In the genomic region with DNA sequence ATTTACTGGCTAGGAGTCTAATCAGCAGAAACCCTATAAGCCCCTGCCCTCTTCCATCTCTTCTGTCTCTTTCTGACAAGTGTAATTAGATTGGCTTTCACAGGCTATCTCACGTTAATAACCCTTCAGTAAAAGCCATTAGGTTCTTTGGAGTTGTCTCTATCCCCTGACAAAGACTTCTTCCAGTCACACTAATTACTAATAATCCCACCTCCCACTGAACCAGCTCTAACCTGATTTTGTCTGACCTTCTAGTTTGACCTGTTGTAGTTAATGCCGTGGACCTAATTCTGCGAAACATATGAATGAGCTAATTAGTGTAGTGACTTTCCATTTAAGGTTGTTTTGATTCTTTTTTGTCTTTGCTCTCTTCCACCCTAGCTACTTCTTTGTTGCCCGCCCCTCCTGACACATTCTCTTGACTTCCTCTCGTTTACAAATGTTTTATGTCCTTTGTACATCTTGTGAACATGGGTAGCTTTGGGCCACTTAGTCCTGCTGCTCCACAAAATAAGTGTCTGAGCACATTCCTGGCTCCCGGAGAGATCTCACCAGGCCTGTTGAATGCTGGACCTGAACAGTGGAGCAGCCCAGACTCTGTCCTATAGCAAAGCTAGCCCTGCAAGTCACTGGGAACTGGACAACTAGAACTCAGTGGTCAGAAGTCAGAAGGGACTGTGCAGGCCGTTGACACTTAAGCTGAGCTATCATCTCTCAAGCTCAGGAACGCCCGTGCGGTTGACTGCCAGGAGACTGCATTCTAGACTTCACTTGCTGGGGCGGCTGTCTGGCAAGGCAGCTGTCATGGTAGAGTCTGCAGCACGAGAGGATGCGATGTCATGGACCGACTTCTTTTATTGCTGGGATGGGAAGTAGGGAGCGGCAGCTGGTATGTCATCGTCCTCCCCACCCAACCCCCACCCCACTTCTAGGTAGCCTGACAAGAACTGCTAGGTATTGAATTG, we compare ENCODE assay signal across 15 mouse cellular contexts. TPM values are rescaled to one million over a fixed set of nuclear protein-coding genes. Genes with fewer than 3 reads are reported as not detected.
DNase-seq lines count a peak whose midpoint lies in the region; ATAC-seq and TF ChIP-seq lines count a peak whose summit lies in the region.
"Had no signal": no experiment of that assay in that cellular context is flagged by ENCODE, and none has a peak within 500 bp of the region (broad histone marks: within the 10 kb centered on the region; RNA-seq: fewer than 3 reads in every experiment).

No protein-coding gene starts in this region.

- H3K4me3 ChIP-seq in lung, embryonic 15.5 days = no peak overlapping the region
- no peak overlapping the region for H3K4me3 ChIP-seq in embryonic facial prominence, embryonic 10.5 days
- H3K4me3 ChIP-seq in myocyte = no peak overlapping the region
- H3K4me3 ChIP-seq: embryonic facial prominence, embryonic 12.5 days; heart, embryonic 15.5 days; midbrain, embryonic 12.5 days had no signal

- DNase-seq in frontal cortex, adult 2 months (ENCODE audit: extremely low spot score in 1 of 2, low spot score in 1 of 2) = no peak
- DNase-seq in lung, adult 18-20 months = no peak
- no peak for DNase-seq in embryonic facial prominence, embryonic 10.5 days (ENCODE audit: low spot score)
- DNase-seq in ovary, postnatal 10 days (ENCODE audit: low spot score) = no peak
- no peak for DNase-seq in natural killer cell, adult 2 months (ENCODE audit: low spot score in 2 of 2)
- DNase-seq: adrenal gland, postnatal 25 days; cerebellum, adult 8-10 months; right cerebral cortex, postnatal 4 days had no signal

- no peak overlapping the region for H3K4me2 ChIP-seq in lung, embryonic 15.5 days
- H3K4me2 ChIP-seq in myocyte (ENCODE audit: low read depth) = peak overlapping the region; percentile 10
- H3K4me2 ChIP-seq: embryonic facial prominence, embryonic 12.5 days; heart, embryonic 15.5 days; midbrain, embryonic 12.5 days had no signal

- H3K27me3 ChIP-seq in lung, embryonic 15.5 days = no peaks in the 10 kb centered on the region
- peaks cover 21% of the 10 kb centered on the region for H3K27me3 ChIP-seq in embryonic facial prominence, embryonic 10.5 days (replicated peaks; ENCODE audit: low read depth, poor library complexity, severe bottlenecking)
- H3K27me3 ChIP-seq in myocyte (ENCODE audit: control insufficient read depth, insufficient read depth, insufficient read length) = no peaks in the 10 kb centered on the region
- H3K27me3 ChIP-seq: embryonic facial prominence, embryonic 12.5 days; heart, embryonic 15.5 days; midbrain, embryonic 12.5 days had no signal

- no peak overlapping the region for H3K9ac ChIP-seq in lung, embryonic 15.5 days
- H3K9ac ChIP-seq: embryonic facial prominence, embryonic 12.5 days; heart, embryonic 15.5 days; midbrain, embryonic 12.5 days had no signal

- no peak overlapping the region for H3ac ChIP-seq in myocyte (ENCODE audit: control insufficient read depth, insufficient read length)

- 0 out of 2 replicates have a peak, but pooled peaks cover 10% of the 10 kb centered on the region for H3K36me3 ChIP-seq in lung, embryonic 15.5 days
- H3K36me3 ChIP-seq in embryonic facial prominence, embryonic 10.5 days (replicated peaks) = peaks cover 26% of the 10 kb centered on the region
- peaks cover 35% of the 10 kb centered on the region for H3K36me3 ChIP-seq in myocyte (ENCODE audit: control insufficient read depth, insufficient read depth)
- H3K36me3 ChIP-seq: heart, embryonic 15.5 days; midbrain, embryonic 12.5 days had no signal

- peaks cover 33% of the 10 kb centered on the region for H3K4me1 ChIP-seq in lung, embryonic 15.5 days
- H3K4me1 ChIP-seq in embryonic facial prominence, embryonic 10.5 days = peaks cover 62% of the 10 kb centered on the region

- peak; percentile 78 for ATAC-seq in frontal cortex, adult (ENCODE audit: low TSS enrichment)
- no peak for ATAC-seq in lung, embryonic 15.5 days (ENCODE audit: borderline replicate concordance, extremely low read depth, low FRiP score, low TSS enrichment)
- ATAC-seq: lung, postnatal 0 days had no signal

- peaks cover 97% of the 10 kb centered on the region for H3K79me2 ChIP-seq in myocyte (ENCODE audit: control insufficient read depth, insufficient read depth)

- H3K27ac ChIP-seq in lung, embryonic 15.5 days = 0 out of 2 replicates have a peak overlapping the region, but pooled peaks have one; percentile 7
- H3K27ac ChIP-seq in embryonic facial prominence, embryonic 10.5 days (replicated peaks) = peak overlapping the region; percentile 72
- H3K27ac ChIP-seq: embryonic facial prominence, embryonic 12.5 days; heart, embryonic 15.5 days; midbrain, embryonic 12.5 days had no signal

- no peaks in the 10 kb centered on the region for H3K9me3 ChIP-seq in lung, embryonic 15.5 days
- H3K9me3 ChIP-seq in embryonic facial prominence, embryonic 10.5 days = no peaks in the 10 kb centered on the region
- H3K9me3 ChIP-seq: embryonic facial prominence, embryonic 12.5 days; heart, embryonic 15.5 days; midbrain, embryonic 12.5 days had no signal

- WGBS in lung, embryonic 15.5 days = 42% methylated on average over 16 of the region's 16 CpGs
- 52% methylated on average over 16 of the region's 16 CpGs for WGBS in embryonic facial prominence, embryonic 10.5 days

- TF ChIP-seq POLR2A in myocyte (IDR thresholded peaks at IDR 0.05; ENCODE audit: insufficient read length, low read depth) = no peak

TF ChIP-seq in myocyte, 11 proteins besides CTCF, POLR2A, EP300 and RAD21:
- peak; percentile 72 for TF ChIP-seq TCF3 (IDR thresholded peaks at IDR 0.05; ENCODE audit: insufficient read length, low read depth)
- TF ChIP-seq MYOG (IDR thresholded peaks at IDR 0.05; ENCODE audit: control insufficient read depth in 1 of 3, insufficient read depth in 1 of 3, insufficient read length in 2 of 3, low read depth in 2 of 3) = peak; percentile 91 to 98 (median 92)
- TF ChIP-seq MYOD1 (IDR thresholded peaks at IDR 0.05; ENCODE audit: control insufficient read depth in 1 of 3, insufficient read length in 2 of 3, low read depth in 2 of 3) = peak; percentile 69 to 94 (median 92)
- no peak for TF ChIP-seq MAX (IDR thresholded peaks at IDR 0.05; ENCODE audit: low read depth)
- no peak for TF ChIP-seq REST (IDR thresholded peaks at IDR 0.05; ENCODE audit: insufficient read depth, insufficient read length)
- no peak for TF ChIP-seq POLR2AphosphoS2 (IDR thresholded peaks at IDR 0.05; ENCODE audit: insufficient read length, low read depth)
- no peak for TF ChIP-seq CEBPB (IDR thresholded peaks at IDR 0.05; ENCODE audit: insufficient read depth, poor library complexity, severe bottlenecking)
- peak; percentile 81 for TF ChIP-seq TCF12 (IDR thresholded peaks at IDR 0.05; ENCODE audit: insufficient read depth, poor library complexity, severe bottlenecking)
- TF ChIP-seq USF1 (IDR thresholded peaks at IDR 0.05; ENCODE audit: low read depth) = no peak

RNA-seq across cellular contexts. Expression of gene Myo10, which starts 47.2 kb away (rescaled TPM):
- polyA plus RNA-seq in frontal cortex, adult 2 months (2012; rRNA removed) = 50.5 and 57.3 TPM in 2 replicates
- 37.1 and 38.0 TPM in 2 replicates for polyA plus RNA-seq in lung, embryonic 15.5 days (2015; fragmentation: Nextera tagmentation; extraction: Ambion mirVana)
- 44.2 and 47.2 TPM in 2 replicates for polyA plus RNA-seq in embryonic facial prominence, embryonic 10.5 days (2016; fragmentation: Nextera tagmentation; extraction: Ambion mirVana)
- 71.4 TPM for polyA plus RNA-seq in myocyte (2012; fragmentation: generic; extraction: Trizol)
